Mouse (Mus musculus) liver, adult 2 months (tissue): ENCODE measurements around the gene Chkb.

ENCODE experiments used
- CTCF ChIP-seq: fragments of 200-500 bp; IDR thresholded peaks from 2 replicates; pipeline ENCODE4 v1.5.1; 2011; ENCODE audit warnings: low read depth, low read length, control low read depth
- POLR2A ChIP-seq: fragments of 200-500 bp; IDR thresholded peaks from 2 replicates; pipeline ENCODE4 v1.6.1; 2011; ENCODE audit warnings: low read length, control low read depth; ENCODE audit not compliant: insufficient read depth; ENCODE audit errors: extremely low read depth

GRCm38 (mm10) chr15:89399716-89400115 is 30.0 kb downstream of the Chkb start:
- TF ChIP-seq CTCF (no peak), POLR2A (no peak)
